Mouse (Mus musculus): Measurements from ENCODE around the gene Spred1. TPM values are rescaled to one million over a fixed set of nuclear protein-coding genes. Genes with fewer than 3 reads are reported as not detected.

Spred1 gene
- total RNA-seq (2021): 10 to 100 TPM; 22.7 to 28.4 TPM
- long read RNA-seq, experiment 1, full-length matches to known transcripts: 42 of 46 reads
- long read RNA-seq, experiment 1, partial matches to known transcripts: 2 of 46 reads
- long read RNA-seq, experiment 1, other reads (novel, unspliced or antisense): 2 of 46 reads
- long read RNA-seq, experiment 2, full-length matches to known transcripts: 28 of 31 reads
- long read RNA-seq, experiment 2, partial matches to known transcripts: 2 of 31 reads
- long read RNA-seq, experiment 2, other reads (novel, unspliced or antisense): 1 of 31 reads

DNA sequence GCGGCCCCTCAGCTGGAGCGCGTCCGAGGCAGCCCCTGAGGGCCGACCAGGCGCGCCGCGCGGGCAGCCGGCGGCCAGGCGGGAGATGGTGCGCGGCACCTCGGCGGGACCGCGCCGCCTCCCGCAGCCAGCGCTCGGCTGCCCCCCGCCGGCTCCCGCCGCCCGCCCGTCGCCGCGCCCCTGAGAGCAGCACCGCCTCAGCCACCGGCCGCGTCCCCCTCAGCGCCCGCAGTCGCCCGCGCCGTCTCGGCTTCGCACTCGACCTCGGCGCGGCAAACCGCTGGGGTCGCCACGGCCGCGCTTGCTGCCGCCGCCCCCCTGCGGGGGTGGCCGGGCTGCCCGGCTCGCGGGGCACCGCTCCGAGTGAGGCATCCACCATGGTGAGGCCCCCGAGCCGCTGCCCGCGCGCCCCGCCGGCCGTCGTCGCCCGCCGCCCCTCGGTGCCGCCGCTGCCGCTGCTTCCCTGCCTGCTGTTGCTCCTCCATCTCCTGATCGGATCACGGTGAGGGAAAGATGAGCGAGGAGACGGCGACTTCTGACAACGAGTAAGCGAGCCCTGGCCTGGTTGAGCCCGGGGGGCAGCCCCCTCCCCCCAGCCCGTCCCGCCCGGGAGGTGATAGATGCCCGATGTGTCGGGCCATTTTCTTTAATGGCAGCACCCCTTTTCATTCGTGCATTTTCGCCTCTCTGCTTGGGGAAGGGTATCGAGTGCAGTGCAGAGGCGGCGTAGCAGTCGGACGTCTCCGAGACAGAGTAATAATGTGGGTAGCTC is at the start of gene Spred1:
Gene Spred1 (plus strand): TSS at position 163 of the 772 bp plus-strand sequence.
- no peak for DNase-seq

DNA sequence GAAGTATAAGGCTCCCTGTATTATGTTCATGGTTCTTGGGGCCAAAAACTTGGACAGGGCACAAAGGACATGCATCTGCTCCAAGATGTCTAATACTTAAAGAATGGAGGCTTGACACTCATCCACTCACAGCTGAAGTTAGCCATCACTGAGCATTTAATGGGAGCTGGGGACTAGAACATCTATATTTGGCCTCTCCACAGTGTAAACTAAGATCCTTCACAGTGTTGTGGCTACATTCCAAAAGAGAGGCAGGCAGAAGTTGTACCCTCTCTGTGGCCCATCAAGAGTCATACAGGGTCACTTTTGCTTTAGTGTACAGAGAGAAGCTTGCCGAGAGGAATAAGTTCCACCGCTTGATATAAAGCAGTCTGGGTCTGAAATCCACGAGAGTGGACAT is 49.6 kb upstream of the Spred1 start:
- no peak for DNase-seq

DNA sequence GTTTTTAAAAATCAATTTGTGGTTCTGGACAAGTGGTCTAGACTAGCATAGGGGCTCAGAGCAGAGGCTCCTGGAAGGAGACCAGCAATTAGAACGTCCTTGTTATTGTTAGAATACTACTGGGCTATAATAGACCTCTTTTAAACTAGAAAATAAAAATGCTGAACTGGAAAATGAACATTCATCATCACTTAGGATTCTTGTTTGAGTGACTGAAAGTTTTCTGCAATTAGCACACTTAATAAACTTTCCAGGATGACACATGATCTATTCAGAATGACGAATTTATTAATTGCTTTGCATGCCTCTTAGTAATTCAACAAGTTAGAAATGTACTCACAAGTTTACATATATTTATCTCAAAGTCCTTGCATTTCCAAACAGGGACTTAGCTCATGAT is 42.5 kb upstream of the Spred1 start:
- DNase-seq: no peak

DNA sequence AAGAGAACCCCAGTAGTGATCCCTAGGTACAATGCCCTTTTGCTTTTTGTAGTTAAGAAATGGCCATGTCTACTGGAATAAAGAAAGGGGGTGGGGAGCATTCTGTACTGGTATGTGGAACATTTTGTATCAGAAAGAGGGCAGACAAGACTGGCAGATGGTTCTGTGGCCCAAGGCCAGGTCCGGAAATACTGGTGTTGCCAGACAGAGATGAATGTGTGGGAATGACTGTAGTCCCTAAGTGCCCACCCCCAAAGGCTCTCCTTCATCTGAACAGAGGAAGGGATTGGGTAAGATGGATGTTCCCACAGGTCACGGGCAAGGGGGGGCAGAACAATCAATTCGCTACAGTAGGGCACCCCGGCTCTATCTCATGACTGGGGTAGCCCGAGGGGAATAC is 41.6 kb upstream of the Spred1 start:
- DNase-seq: peak; percentile 9

DNA sequence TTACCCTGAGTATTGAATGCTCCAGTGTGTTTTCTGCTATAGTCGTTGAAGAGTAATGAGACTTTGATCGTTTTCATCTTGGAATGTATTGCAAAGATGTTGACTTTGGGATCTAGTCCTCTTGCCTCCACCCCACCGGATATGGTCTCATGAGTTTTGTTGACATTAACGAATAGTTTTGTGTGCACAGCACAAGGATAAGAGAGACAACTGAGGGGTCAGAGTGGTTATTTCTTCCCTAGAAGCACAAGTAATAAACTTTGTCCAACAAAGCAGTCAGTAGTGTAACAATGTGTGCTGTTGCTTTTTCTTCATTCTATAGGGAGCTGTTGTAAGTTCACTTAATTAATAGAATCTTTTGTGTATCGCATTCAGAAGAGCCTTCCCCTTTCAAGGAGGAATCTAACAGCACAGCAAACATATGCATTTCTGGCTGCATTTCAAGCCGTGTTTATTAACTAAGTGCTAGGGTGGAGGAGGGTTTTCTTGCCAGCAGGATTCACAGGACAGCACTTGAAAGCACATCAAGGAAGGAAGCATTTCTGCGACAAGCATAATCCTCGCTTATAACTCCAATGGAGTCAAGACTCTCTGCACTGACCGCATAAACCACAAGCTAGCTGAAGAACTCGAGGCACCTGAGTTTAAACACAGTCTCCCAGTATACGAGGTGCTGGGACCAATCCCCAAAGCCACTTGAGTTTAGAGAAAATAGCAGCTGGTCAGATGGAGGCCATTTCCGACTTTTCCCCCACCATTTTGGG is 35.0 kb upstream of the Spred1 start:
- no peak for DNase-seq

DNA sequence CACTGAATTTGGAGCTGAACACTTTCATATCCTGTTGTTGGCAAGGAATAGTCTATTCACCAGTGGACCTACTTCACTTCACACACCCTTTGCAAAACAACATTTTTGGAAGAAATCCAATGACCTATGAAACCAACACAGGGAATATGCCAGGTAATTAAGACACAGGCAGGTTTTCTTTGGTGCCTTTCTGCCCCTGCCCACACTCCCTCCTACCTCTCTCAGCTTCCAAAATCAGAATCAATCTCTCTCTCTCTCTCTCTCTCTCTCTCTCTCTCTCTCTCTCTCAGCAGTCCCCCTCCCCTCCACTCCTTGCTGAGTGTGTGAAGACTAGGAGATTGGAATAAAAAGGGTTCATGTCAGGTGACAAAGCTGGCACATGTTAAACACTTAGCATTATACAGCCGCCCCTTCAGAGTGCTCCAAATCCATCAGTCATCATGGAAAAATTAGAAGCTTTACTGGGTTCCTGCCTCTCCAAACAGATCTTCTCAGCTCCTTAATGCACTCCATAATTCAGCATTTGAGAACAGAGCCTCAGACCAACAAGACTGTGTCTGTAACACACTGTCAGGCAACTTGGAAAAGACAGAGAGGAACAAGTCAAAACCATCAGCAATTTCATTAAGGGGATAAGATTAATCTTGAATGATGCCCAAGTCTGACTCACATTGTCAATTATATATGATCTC is 34.3 kb upstream of the Spred1 start:
- DNase-seq: no peak

DNA sequence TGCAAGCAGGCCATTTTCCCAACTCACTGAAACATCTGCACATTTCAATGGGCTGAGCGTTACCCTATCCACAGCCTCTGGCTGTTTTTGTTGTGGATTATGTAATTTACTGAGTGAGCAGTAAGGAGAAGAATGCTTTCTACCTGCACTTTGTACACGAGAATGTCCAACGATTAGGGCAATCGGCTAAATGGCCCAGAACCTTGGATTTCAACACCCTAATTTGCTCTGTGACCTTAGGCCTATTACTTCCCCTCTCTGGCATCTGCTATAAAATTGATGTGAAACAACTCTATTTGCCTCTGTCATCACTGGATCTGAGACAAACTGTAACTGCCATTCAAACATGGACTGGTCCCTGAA is 33.7 kb upstream of the Spred1 start:
- no peak for DNase-seq

DNA sequence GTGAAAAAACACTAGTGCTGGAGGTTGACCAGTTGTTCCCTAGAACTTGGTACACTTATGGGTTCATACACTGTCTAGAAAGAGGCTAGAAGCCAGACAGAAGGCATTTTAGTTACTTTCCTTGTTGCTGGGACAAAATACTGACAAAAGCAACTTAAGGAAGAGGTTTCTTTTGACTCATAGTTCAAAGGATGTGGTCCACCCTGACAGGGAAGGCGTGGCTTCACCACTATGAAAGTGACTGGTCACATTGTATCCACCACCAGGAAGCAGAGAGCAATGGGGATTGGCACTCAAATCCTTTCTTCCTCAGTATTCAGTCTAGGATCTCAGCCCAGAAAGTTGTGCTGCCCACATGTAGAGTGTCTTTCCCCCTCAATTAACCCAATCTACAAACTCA is 31.7 kb upstream of the Spred1 start:
- no peak for DNase-seq

DNA sequence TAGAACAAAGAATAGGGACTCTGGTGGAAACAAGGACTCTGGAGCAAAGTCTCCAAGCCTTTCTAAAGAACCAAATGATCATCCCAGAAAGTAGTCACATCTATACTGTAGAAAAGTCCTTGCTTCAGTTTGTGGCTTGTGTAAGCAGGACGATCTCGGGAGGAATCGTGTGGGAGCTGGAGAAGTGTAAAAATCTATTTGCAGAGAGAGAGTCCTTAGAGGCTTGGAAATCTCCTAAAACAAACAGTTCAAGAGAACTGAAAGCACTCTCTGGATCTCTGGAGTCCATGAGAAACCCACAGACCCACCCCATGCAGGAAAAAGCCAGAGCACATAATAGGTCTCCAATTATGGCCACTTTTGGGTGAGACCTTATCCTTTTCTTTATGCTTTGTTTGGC is 31.1 kb upstream of the Spred1 start:
- no peak for DNase-seq

DNA sequence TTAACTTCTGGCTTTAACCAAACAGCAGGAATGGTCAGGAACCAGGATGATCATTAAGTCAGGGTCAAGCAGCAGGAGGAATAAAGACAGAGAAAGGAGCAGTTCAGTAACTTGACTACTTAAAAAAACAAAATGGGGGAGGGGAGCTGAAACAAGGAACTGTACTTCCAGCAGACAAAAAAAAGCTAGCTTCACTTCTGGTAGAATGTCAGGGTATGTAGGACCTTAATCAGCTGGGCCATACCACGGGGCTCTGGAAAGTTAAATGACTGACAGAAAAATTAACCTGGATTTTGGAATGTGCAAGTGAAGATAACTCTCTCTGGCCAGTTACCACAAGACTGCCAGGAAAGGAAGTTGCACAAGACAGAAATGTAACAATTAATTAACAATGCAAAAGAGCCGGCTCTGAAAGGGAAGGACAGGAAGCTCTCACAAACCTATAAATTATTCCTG is 28.2 kb upstream of the Spred1 start:
- no peak for DNase-seq

DNA sequence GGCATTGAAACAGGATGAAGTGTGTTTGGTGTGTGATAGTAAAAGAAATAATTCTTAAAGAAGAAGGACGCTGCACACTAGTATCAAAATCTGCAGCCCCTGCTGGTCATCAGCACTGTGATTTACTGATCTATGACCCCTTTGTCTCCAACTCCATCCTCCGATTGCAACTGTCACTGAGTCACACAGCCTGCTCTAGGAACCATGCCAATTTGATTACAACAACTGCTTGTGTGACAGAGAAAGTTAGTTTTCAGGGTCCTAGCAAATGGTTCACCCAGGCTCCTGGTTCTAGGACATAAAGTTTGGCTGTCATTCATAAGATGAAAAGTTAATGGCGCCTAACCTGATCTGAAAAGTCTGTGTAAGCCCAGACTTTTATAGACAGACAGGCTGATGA is 25.7 kb upstream of the Spred1 start:
- no peak for DNase-seq

DNA sequence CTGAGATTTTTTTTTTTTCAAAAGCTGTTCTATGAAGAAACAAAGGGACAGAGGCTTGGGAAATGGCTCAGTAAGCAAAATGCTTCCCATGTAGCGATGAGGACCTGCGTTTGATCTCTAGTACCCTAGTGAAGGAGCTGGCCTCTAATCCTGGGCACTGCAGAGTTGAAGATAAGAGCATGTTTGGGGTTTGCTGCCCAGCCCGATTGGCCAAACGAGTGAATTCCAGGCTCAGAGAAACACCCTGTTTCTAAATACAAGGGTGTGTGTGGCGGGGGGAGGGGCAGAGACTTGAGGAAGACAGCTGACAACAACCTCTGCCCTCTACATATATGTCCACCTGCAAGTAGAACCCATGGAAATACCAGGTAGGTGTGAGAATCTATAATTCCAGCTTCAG is 23.9 kb upstream of the Spred1 start:
- no peak for DNase-seq

DNA sequence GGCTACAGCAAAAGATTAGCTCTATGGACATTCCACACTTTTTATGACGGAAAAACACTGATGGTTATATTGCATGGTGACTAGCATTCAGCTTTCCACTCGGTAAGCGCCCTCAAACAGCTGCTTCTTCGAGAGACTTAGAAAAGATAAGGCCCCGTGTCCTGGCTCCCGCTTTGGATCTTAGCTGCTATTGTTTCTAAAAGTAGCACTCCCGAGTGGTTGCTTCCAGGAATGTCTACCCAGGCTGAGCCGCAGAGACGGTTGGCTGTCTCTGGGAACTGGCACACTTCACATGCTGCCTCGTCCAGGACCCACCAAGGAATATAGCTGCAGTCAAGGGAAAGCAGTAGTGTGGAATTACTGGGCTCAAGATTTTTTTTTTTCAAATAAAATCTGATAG is 21.9 kb upstream of the Spred1 start:
- DNase-seq: no peak

DNA sequence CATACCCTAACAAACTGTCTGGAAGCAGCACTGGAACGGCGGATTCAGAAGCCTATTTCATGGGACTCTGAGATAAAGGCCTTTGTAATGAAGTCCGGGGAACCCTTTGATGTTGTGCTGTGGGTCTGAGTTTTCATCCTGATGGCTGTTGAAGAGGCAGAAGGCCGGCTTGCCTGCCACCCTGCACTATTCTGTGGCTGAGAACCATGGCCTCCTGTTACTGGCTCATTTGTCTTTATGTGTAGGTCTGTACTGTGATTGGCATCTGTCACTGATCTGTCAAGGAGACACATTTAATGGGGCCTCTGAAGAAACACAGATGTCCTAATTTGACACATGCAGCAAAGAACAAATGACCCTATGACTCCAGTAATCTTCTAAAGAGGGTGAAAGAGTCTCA is 17.7 kb upstream of the Spred1 start:
- DNase-seq: no peak

DNA sequence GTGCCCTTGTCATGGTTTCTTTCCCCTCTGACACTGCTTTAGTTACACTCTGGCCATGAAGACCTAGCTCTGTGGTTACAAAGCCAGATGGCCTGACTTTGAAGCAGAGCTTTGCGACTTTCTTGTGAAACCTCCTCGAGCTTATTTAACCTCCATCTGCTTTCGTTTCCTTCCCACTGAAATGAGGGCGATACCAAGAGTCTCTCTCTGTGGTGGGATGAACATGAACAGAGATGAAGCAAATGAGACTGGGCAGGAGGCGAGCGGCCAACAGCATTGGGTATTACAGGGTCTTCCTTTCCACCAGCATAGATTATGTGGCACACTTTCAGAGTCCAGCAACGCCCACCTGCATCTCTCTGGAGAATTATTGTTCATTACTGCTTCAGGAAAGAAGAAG is 15.8 kb upstream of the Spred1 start:
- DNase-seq: no peak

DNA sequence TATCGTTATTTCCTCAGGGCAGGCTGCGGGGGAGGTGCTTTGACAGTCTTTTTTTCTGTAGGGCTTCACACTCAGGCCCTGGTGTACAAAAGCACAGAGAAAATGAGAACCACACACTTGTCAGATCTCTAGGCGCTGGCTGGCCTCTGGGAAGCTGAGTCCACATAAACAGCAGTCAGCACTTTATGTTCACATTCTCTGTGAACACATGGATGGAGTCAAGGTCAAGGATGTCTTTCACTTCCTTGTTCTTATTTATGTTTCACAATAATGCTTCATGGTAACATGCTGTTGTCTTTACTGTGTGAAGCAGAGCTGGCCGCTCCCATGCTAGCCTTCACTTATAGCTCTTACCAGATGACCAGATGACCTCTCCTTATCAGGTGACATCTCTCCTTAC is 13.1 kb upstream of the Spred1 start:
- DNase-seq: no peak

DNA sequence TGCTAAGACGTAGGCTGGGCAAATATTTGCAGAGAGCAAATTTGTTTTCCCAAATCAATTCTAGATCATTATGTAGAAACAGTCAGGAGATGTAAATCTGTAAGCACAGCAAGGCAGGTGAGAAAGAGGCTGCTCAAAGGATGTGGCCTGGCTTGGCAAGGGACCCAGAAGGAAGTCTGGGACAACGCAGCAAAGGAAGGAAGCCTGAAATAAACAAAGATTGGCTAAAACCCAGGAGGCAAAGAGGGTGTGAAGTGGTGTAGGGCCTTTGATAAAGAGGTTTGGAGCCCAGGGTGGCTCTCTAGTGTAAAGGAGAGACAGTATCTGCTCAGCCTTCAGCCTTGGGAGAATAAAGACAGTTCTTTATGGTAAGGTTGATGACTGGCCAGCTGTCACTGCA is 11.9 kb upstream of the Spred1 start:
- DNase-seq: no peak

DNA sequence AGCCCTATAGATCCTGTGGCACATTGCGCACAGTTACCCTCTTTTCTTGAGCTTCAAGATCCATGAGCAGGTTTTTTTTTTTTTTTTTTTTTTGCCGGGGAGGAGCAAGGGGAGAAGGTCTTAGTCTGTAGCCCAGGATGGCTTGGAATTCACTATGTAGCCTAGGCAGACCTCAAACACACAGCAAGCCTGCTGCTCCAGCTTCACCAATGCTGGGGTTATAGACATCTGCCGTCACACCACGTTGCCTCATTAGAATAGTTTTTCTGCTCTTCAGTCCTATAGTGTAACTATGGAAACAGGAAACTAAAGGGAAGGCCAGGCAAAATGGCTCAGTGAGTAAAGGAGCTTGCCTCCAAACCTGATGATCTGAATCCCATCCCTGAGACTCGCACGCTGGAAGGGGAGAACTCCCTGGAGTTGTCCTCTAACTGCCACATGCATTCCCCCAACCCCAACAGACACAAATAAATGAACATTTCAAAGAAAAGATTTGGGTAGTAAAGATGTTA is 10.8 kb upstream of the Spred1 start:
- DNase-seq: no peak

DNA sequence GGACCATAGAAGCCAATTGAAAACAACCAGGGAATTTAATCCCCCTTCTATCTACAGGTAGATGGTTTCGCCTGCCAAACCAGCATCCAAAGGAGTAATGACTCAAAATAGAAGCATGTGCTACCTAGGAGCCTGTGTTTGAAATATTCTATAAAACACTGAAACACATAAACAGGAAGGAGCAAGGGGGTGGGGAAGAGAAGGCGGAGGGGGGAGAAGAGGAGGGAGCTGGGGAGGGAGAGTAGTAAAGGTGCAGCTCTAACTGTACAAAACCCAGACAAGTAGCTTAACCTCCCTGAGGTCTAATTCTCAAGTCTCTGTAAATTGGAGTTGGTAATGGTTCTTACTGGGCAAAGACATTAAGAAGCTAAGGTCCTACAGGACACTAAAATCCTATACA is 7.9 kb upstream of the Spred1 start:
- no peak for DNase-seq

DNA sequence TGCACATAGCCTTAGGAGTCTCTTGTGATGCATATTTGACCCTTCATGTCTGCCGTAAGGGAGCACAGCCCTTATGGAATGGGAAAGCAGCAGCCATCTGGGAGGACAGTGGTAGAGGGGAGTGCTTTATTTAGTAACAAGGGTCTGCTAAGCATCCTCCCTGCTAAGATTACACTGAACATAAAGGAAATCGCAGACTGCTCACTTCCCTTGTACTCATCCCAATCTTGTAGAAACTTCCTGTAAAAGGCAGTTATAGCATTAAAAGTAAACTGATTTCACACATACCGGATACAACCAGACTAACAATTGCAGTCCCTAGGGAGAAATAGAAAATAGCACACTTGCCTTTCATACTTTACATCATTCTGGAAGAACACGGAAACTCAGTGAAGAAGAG is 7.4 kb upstream of the Spred1 start:
- no peak for DNase-seq

DNA sequence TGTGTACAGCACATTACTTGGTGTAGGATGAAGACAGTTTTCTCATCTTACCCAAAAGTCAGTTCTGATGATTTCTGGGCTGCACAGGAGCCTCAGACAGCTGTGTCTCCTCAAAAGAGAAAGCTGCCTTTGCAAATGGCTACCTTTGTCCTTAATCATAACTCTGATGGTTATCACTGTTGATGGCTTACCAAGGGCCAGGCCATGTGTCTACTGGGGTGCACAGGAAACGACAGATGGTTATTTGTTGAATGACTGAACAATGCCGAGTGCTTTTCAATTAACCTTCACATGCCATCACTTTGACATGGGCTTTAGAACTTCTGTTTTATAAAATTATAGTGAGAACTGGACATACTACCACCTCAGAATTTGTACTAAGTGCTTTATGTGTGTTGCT is 2.7 kb upstream of the Spred1 start:
- no peak for DNase-seq
